Mouse (Mus musculus) MEL (cell line): ENCODE results near the gene Rgl1. TPM values are rescaled to one million over a fixed set of nuclear protein-coding genes. Genes with fewer than 3 reads are reported as not detected.

ENCODE experiments used
- DNase-seq: peaks from one replicate; pipeline ENCODE4 v3.0.0; 2011; ENCODE audit warnings: low read depth, low spot score
- H3K27ac ChIP-seq: 2 replicates; pipeline ENCODE4 v1.5.1; 2012; ENCODE audit warnings: low read depth, mild to moderate bottlenecking, control low read depth, low read length, moderate library complexity; ENCODE audit not compliant: control insufficient read depth
- H3K27me3 ChIP-seq, 2 experiments: fragments of 150-350 bp in 1 of 2; sonication (generic) in 1 of 2; 2 replicates each; pipeline ENCODE4 v1.6.1; 2012; ENCODE audit warnings: low read length in 2 of 2, mild to moderate bottlenecking in 2 of 2, improper control_type of control experiment in 1 of 2, moderate library complexity in 1 of 2; ENCODE audit not compliant: insufficient read depth in 2 of 2, control insufficient read depth in 1 of 2
- H3K36me3 ChIP-seq, 2 experiments: 2 replicates each; pipeline ENCODE4 v1.6.1; 2012 to 2014; ENCODE audit warnings: low read length in 2 of 2, improper control_type of control experiment in 1 of 2, inconsistent platforms in 1 of 2, mild to moderate bottlenecking in 1 of 2; ENCODE audit not compliant: insufficient read depth in 2 of 2, control insufficient read depth in 1 of 2
- H3K4me1 ChIP-seq, 2 experiments: fragments of 150-350 bp in 1 of 2; sonication (generic) in 1 of 2; 2 replicates each; pipeline ENCODE4 v1.6.1; 2012; ENCODE audit warnings: low read length in 2 of 2, improper control_type of control experiment in 1 of 2, mild to moderate bottlenecking in 1 of 2; ENCODE audit not compliant: insufficient read depth in 2 of 2, control insufficient read depth in 1 of 2
- H3K4me3 ChIP-seq, 2 experiments: fragments of 150-350 bp in 1 of 2; sonication (generic) in 1 of 2; 2 replicates each; pipeline ENCODE4 v1.5.1; 2012; ENCODE audit warnings: low read depth in 2 of 2, low read length in 2 of 2, mild to moderate bottlenecking in 2 of 2, moderate library complexity in 2 of 2, control low read depth in 1 of 2, improper control_type of control experiment in 1 of 2; ENCODE audit not compliant: control insufficient read depth in 1 of 2, insufficient read depth in 1 of 2
- H3K79me2 ChIP-seq: 2 replicates; pipeline ENCODE4 v1.6.1; 2012; ENCODE audit warnings: mild to moderate bottlenecking, low read length, moderate library complexity; ENCODE audit not compliant: control insufficient read depth, poor library complexity, insufficient read depth
- H3K9ac ChIP-seq: 2 replicates; pipeline ENCODE4 v1.6.1; 2012; ENCODE audit warnings: low read depth, mild to moderate bottlenecking, control low read depth, low read length, moderate library complexity; ENCODE audit not compliant: control insufficient read depth, poor library complexity, severe bottlenecking
- H3K9me3 ChIP-seq: fragments of 150-350 bp; sonication (generic); replicated peaks from 2 replicates; pipeline ENCODE4 v1.6.1; 2012; ENCODE audit warnings: mild to moderate bottlenecking, low read length, improper control_type of control experiment, moderate library complexity; ENCODE audit not compliant: insufficient read depth
- BHLHE40 ChIP-seq: IDR thresholded peaks from 2 replicates; pipeline ENCODE4 v1.6.1; 2012; ENCODE audit warnings: low read depth, mild to moderate bottlenecking, inconsistent platforms, low read length, improper control_type of control experiment, borderline replicate concordance
- CHD1 ChIP-seq: IDR thresholded peaks from 2 replicates; pipeline ENCODE4 v1.6.1; 2012; ENCODE audit warnings: low read depth, mild to moderate bottlenecking, inconsistent platforms, low read length, improper control_type of control experiment
- CHD2 ChIP-seq: IDR thresholded peaks from 2 replicates; pipeline ENCODE4 v1.6.1; 2011; ENCODE audit warnings: low read length, improper control_type of control experiment
- ELF1 ChIP-seq: IDR thresholded peaks from 2 replicates; pipeline ENCODE4 v1.6.1; 2014; ENCODE audit warnings: low read depth, mild to moderate bottlenecking, inconsistent platforms, low read length, improper control_type of control experiment, moderate library complexity
- ETS1 ChIP-seq: IDR thresholded peaks from 2 replicates; pipeline ENCODE4 v1.6.1; 2012; ENCODE audit warnings: low read depth, mild to moderate bottlenecking, inconsistent platforms, low read length, improper control_type of control experiment, moderate library complexity
- GABPA ChIP-seq: IDR thresholded peaks from 2 replicates; pipeline ENCODE4 v1.6.1; 2012; ENCODE audit warnings: low read depth, mild to moderate bottlenecking, inconsistent platforms, low read length, improper control_type of control experiment, moderate library complexity
- MAFK ChIP-seq: IDR thresholded peaks from 2 replicates; pipeline ENCODE4 v1.6.1; 2011; ENCODE audit warnings: low read depth, mild to moderate bottlenecking, low read length, improper control_type of control experiment, borderline replicate concordance
- MAX ChIP-seq: IDR thresholded peaks from 2 replicates; pipeline ENCODE4 v1.6.1; 2011; ENCODE audit warnings: low read length, improper control_type of control experiment
- NELFE ChIP-seq: IDR thresholded peaks from 2 replicates; pipeline ENCODE4 v1.6.1; 2011; ENCODE audit warnings: low read depth, low read length, improper control_type of control experiment
- POLR2AphosphoS5 ChIP-seq: IDR thresholded peaks from 2 replicates; pipeline ENCODE4 v1.6.1; 2012; ENCODE audit warnings: low read depth, borderline replicate concordance, mild to moderate bottlenecking, inconsistent platforms, low read length, moderate library complexity, mixed read lengths
- RAD21 ChIP-seq: IDR thresholded peaks from 2 replicates; pipeline ENCODE4 v1.6.1; 2011; ENCODE audit warnings: mild to moderate bottlenecking, low read depth, low read length, improper control_type of control experiment
- polyA plus RNA-seq, 2 experiments: library from polyadenylated mRNA; stranded (reverse) in 1 of 2; unstranded in 1 of 2; fragments of >175 nt in 1 of 2; fragments of >200 nt in 1 of 2; gene quantifications; 2 replicates each; pipeline versions ENCODE4 v1.2.1 to v1.2.4; 2012; ENCODE audit warnings: low replicate concordance in 2 of 2, low read depth in 1 of 2; ENCODE audit not compliant: insufficient read length in 2 of 2, insufficient read depth in 1 of 2, missing spikeins in 1 of 2
- total RNA-seq: library from RNA; depleted of rRNA; stranded (reverse); fragments of 300-350 nt; gene quantifications from 2 replicates; pipeline ENCODE4 v1.2.3, GENCODE M21; 2012

The Rgl1 gene
- total and polyA plus RNA-seq, 3 experiments = 0.12 to 0.39 TPM; not detected in 1

DNA sequence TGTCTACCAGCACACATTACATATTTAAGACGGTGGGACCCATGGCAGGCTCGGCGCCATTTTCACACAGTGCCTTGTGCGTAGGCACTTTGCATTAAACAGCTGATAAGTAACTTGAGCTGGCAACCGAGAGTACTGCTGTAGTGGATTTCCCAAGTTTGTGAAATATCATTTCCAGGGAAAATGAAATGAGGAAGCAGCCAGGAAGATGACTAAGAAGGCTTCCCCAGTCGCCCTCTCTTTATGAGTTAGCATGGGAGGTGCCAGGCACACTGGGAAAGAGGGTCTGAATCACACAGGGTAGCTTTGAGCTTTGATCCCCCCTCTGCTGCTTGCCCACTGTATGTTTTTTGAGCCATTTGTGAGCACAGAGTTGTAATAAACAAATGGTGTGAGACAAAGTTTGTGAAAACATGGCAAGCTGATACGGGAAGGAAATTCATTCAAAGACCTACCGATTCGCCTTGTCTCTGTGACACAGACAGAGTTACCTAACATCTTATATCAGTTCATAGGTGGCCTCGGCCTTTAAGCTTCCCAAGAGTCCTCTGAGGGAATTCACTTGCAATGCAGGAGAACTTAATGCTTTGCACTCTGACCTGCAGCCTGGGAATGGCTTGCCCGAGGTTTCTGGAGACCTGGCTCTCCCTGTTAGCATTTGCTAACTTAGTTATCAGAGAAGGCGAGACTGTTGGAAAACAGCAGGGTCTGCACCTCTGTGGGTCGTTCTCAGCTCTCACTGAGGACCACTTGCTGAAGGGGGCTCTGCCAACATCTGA lies 184.8 kb downstream of the Rgl1 start:
- DNase-seq = no peak
- no peaks in the 10 kb centered on the region for H3K36me3 ChIP-seq
- TF ChIP-seq GABPA (no peak), ETS1 (no peak), MAX (no peak), MAFK (no peak), RAD21 (no peak)
- TF ChIP-seq, all 39 proteins: peak for 0
- Histone ChIP-seq H3K9me3 (no peaks in the 10 kb centered on the region), H3K4me1 (no peaks in the 10 kb centered on the region), H3K79me2 (no peaks in the 10 kb centered on the region), H3K9ac (no peak overlapping the region), H3K4me3 (no peak overlapping the region), H3K27ac (no peak overlapping the region), H3K27me3 (peaks cover 10 to 12% of the 10 kb centered on the region in 2 experiments)

GRCm38 (mm10) chr1:152578944-152579343 lies 187.2 kb downstream of the Rgl1 start:
- Histone ChIP-seq H3K36me3 (no peaks in the 10 kb centered on the region), H3K79me2 (no peaks in the 10 kb centered on the region), H3K9ac (no peak overlapping the region), H3K9me3 (no peaks in the 10 kb centered on the region), H3K27me3 (peaks cover 5 to 14% of the 10 kb centered on the region in 2 experiments; a peak in 3 of 4 replicates), H3K27ac (no peak overlapping the region), H3K4me3 (no peak overlapping the region), H3K4me1 (no peaks in the 10 kb centered on the region)
- no peak for DNase-seq
- TF ChIP-seq ELF1 (no peak), CHD2 (no peak), NELFE (no peak)

DNA sequence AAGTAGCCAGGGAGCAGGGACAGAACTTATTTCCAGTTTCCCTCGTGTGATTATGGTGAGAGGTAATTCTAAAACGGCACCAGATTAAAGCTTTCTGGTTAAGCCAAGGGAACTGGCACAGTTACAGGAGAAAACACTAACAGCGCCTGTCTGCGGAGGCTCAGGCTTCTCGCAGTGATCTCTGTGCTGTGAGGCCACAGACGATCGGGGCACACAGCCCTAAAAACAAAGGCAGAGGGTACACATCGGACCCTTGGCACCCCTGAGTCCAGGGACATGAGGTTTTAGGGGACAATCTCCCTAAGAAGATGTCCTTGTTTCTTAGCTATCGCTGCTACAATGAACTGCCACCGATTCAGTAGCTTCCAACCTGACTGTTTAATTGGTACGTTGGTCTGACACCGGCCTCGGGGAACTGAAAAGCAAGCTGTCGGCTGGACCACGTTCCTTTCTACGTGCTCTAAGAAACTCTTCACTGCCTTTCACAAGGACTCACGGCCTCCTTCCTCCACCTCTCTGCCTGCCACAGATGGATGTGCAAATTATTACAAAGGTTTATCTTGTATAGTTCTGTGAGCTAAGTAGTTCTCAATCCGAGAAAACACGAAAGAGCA lies 187.9 kb downstream of the Rgl1 start:
- Histone ChIP-seq H3K4me3 (no peak overlapping the region), H3K27ac (no peak overlapping the region), H3K9ac (no peak overlapping the region), H3K36me3 (no peaks in the 10 kb centered on the region), H3K4me1 (peaks cover 0 to 4% of the 10 kb centered on the region in 2 experiments; a peak in 1 of 4 replicates), H3K27me3 (peaks cover 5 to 14% of the 10 kb centered on the region in 2 experiments; a peak in 3 of 4 replicates)
- TF ChIP-seq BHLHE40 (no peak), NELFE (no peak), CHD1 (no peak), POLR2AphosphoS5 (no peak), RAD21 (no peak)
- TF ChIP-seq, all 39 proteins: peak for 0
- no peak for DNase-seq
- no peaks in the 10 kb centered on the region for H3K79me2 ChIP-seq
- H3K9me3 ChIP-seq = no peaks in the 10 kb centered on the region
